Mouse (Mus musculus) spleen, adult 2 months (tissue): ENCODE measurements at regions not wholly inside any gene's neighbourhood (a gene's known extent, or its start where the extent isn't known, plus 50 kb on each side); places are given as distances from the start of the nearest gene placed in this dataset.

ENCODE experiments used
- DNase-seq, 2 experiments: peaks; one replicate each; pipeline versions ENCODE4 v3.0.0 to v3.0.0-alpha.2; 2012 to 2021; ENCODE audit warnings: low spot score in 2 of 2, low read depth in 1 of 2
- H3K27ac ChIP-seq: fragments of 200-500 bp; 2 replicates; pipeline ENCODE4 v1.5.1; 2012; ENCODE audit warnings: low read length, inconsistent platforms; ENCODE audit not compliant: insufficient read depth
- H3K27me3 ChIP-seq: fragments of 200-500 bp; 2 replicates; pipeline ENCODE4 v1.6.1; 2012; ENCODE audit warnings: mild to moderate bottlenecking, moderate library complexity, low read length, inconsistent platforms; ENCODE audit not compliant: control insufficient read depth, insufficient read depth
- H3K36me3 ChIP-seq: fragments of 200-500 bp; 2 replicates; pipeline ENCODE4 v1.6.1; 2012; ENCODE audit warnings: mild to moderate bottlenecking, low read length, inconsistent platforms; ENCODE audit not compliant: control insufficient read depth, insufficient read depth
- H3K4me1 ChIP-seq: fragments of 200-500 bp; 2 replicates; pipeline ENCODE4 v1.6.1; 2011; ENCODE audit warnings: inconsistent platforms; ENCODE audit not compliant: control insufficient read depth, insufficient read depth, insufficient read length
- H3K4me3 ChIP-seq: fragments of 200-500 bp; 2 replicates; pipeline ENCODE4 v1.5.1; 2011; ENCODE audit warnings: mild to moderate bottlenecking, inconsistent platforms; ENCODE audit not compliant: insufficient read depth, insufficient read length; ENCODE audit errors: extremely low read depth
- CTCF ChIP-seq: fragments of 200-500 bp; IDR thresholded peaks from 2 replicates; pipeline ENCODE4 v1.5.1; 2011; ENCODE audit warnings: mild to moderate bottlenecking, inconsistent platforms; ENCODE audit not compliant: insufficient read depth, insufficient read length, insufficient replicate concordance; ENCODE audit errors: extremely low read depth
- POLR2A ChIP-seq: fragments of 200-500 bp; IDR thresholded peaks from 2 replicates; pipeline ENCODE4 v1.6.1; 2011; ENCODE audit warnings: low read depth, low read length, inconsistent platforms
- WGBS: fragments of 180-500 bp; shearing (Covaris S2); methylation state at CpG from one replicate; pipeline ENCODE4 v1.1.7; 2018; 5-methylcytosine and 5-hydroxymethylcytosine counted together

- WGBS = 57% methylated on average over 6 of the region's 6 CpGs
- no peak for TF ChIP-seq POLR2A
- no peak for TF ChIP-seq CTCF
- Histone ChIP-seq H3K27ac (no peak overlapping the region), H3K36me3 (no peaks in the 10 kb centered on the region), H3K4me1 (peaks cover 5% of the 10 kb centered on the region; the same call in 1 of the 2 replicates), H3K4me3 (no peak overlapping the region), H3K27me3 (no peaks in the 10 kb centered on the region)
- no peak for DNase-seq
Observed at GRCm38 (mm10) chrX:11663187-11663829, 335.7 kb downstream of the H2al1j start.

DNA sequence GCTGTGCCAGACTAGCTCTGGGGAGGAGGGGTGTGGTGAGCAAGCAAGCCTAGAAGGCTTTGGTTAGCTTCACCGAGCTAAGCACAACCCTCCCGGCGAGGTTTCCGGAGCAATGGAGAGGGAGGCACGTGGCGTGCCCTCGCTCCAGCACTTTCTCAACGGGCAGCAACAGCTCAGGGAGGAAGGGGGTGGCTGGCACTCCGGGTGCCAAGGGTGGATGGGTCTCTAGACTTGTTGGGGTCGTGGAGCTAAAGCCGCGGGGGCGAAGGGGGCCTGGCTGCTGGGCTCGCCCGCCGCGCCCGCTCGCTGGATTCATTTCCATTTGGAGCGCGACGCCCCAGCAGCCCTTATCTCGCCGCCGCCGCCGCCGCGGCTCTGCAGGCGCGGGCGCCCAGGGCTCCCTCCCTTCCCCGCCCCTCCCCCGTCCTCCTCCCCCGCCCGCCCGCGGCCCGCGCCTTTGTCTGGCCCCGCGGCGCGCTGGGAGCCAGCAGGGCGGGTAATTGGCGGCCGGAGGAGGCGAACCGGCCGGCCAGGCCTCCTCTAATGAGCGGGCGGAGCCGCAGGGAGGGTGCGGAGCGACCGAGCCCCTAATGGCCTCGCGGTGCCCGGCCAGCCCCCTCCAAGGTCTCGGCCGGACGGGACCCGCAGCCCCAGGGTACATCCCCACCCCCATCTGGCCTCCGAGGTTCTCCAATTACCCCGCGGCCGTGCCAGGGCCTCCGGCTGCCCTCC is 336.9 kb downstream of the H2al1j start:
- no peaks in the 10 kb centered on the region for H3K27me3 ChIP-seq
- H3K4me3 ChIP-seq = peak overlapping the region; percentile 56
- DNase-seq = peak in 1 of 2 experiments; percentile 8
- H3K36me3 ChIP-seq = no peaks in the 10 kb centered on the region
- peaks cover 5% of the 10 kb centered on the region; the same call in 1 of the 2 replicates for H3K4me1 ChIP-seq
- no peak for TF ChIP-seq CTCF
- no peak for TF ChIP-seq POLR2A
- peak overlapping the region; percentile 30 for H3K27ac ChIP-seq
- 15% methylated on average over 43 of the region's 68 CpGs for WGBS

DNA sequence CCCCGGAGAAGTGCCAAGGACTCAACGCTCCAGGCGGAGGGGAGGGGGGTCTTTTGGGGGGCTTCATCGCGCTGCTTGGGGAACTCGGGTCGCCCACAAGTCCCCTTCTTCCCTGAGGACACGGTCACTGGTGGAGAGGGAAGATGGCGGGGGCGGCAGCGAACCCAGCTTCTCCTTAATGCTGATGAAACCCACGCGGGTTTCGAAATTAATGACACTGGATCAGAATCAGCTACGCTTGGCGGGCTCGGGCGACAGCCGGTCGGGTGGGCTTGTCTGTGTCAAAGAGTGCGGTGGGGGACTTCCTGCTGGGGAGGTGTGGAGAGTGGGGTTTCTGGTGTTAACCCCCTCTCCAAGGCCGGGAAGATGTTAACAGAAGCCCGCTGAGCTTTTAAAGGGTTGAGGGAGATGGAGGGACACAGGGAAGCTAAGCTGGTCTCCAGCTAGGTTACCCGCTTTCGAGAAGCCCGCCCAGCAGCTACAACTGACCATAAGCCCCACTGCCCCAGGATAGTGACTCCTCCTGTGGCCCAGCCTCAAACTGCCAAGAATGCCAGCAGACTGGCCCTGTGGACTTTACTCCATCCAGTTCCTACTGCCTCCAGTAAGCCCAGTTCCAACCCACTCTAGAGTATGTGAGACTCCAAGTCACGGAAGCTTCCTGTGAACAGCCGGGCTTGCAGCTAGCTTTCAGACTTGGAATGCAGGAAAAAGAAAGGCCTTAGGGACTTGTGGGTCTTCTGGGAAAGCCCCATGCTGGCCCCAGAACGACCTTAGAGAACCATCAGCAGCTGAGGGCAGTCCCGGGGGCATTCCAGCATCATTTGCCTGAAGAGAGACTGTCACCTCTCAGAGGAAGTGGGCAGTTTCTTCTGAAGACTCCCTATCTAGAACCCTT is 337.7 kb downstream of the H2al1j start:
- H3K36me3 ChIP-seq = no peaks in the 10 kb centered on the region
- no peaks in the 10 kb centered on the region for H3K27me3 ChIP-seq
- WGBS = 24% methylated on average over 29 of the region's 30 CpGs
- TF ChIP-seq CTCF (no peak), POLR2A (no peak)
- peak overlapping the region; percentile 30 for H3K27ac ChIP-seq
- peak overlapping the region; percentile 56 for H3K4me3 ChIP-seq
- H3K4me1 ChIP-seq = peaks cover 5% of the 10 kb centered on the region; the same call in 1 of the 2 replicates
- peak in 1 of 2 experiments; percentile 3 for DNase-seq

- WGBS = 24% methylated on average over 14 of the region's 15 CpGs
- no peak for DNase-seq
- no peaks in the 10 kb centered on the region for H3K27me3 ChIP-seq
- TF ChIP-seq POLR2A (no peak), CTCF (no peak)
- H3K27ac ChIP-seq = no peak overlapping the region
- H3K4me1 ChIP-seq = peaks cover 5% of the 10 kb centered on the region; the same call in 1 of the 2 replicates
- no peak overlapping the region for H3K4me3 ChIP-seq
- H3K36me3 ChIP-seq = no peaks in the 10 kb centered on the region
Observed at GRCm38 (mm10) chrX:11666517-11666916, 338.9 kb downstream of the H2al1j start.

DNA sequence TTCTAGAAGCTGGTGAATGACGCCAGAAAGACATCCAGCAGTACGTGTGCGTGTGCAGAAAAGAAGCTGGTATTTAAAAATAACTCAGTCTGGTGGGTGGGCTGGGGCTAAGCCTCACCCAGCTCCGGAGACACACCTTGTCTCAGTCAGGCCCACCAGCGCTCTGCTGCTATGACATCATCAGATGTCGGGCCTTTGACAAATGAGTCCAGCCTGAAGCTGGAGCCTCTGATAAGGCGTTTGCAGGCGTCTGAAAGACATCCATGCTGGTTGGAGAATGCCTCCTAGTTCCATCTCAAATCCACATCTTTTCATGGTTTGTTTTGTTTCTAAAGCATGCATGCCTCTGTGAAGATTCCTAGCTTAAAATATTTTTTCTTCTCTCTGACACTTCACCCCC is 344.2 kb downstream of the H2al1j start:
- WGBS = 78% methylated on average over 8 of the region's 8 CpGs
- Histone ChIP-seq H3K36me3 (no peaks in the 10 kb centered on the region), H3K4me3 (no peak overlapping the region), H3K4me1 (no peaks in the 10 kb centered on the region), H3K27me3 (no peaks in the 10 kb centered on the region), H3K27ac (no peak overlapping the region)
- DNase-seq = no peak
- TF ChIP-seq POLR2A (no peak), CTCF (no peak)

- TF ChIP-seq POLR2A (no peak), CTCF (no peak)
- DNase-seq = no peak
- no peak overlapping the region for H3K4me3 ChIP-seq
- H3K36me3 ChIP-seq = no peaks in the 10 kb centered on the region
- peaks cover 2% of the 10 kb centered on the region; the same call in 1 of the 2 replicates for H3K4me1 ChIP-seq
- WGBS = 74% methylated on average over 2 of the region's 2 CpGs
- no peak overlapping the region for H3K27ac ChIP-seq
- H3K27me3 ChIP-seq = no peaks in the 10 kb centered on the region
Observed at GRCm38 (mm10) chrX:11678086-11678485, 350.5 kb downstream of the H2al1j start.
